Mouse (Mus musculus): ENCODE results near the gene Grik1.

The Grik1 gene

DNA sequence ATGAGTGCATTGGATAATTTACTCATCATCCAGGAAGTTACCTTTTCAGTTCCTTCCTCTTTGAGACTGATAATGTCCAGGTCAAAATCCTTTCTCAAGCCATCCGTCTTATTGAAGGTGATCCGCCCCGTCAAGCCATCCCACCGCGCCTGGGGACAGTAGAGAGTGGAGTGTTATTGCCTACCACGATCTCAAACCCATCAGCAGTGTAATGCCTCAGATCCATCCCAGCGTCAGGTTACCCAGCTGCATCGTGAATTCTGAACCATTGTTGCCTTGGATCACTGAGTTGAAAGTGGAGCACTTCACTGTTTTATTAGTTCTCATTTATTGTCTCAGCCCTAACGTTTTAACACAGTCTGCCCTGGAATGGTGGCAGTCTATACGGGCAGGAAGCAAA, 332.6 kb downstream of the Grik1 start:
- DNase-seq (ENCODE audit: low spot score): no peak

DNA sequence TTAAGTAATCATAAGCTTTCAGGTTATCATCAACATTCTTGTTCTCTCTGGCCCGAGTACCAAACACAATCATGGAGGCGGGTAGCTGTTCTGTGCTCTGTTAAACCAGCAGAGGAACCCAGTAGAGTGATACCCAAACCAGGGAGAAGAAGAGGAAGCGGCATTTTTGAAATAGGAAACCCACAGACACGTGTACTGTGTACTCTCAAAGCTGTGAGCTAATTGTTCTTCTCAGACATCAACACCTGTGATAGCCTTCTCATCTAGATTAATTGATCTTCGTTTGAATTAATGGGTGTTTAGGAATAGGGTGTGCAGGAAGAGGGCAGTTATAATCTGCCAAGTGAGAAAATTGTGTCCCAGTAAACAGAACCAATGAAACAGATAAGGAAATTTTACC, 333.9 kb downstream of the Grik1 start:
- DNase-seq (ENCODE audit: low spot score): no peak

DNA sequence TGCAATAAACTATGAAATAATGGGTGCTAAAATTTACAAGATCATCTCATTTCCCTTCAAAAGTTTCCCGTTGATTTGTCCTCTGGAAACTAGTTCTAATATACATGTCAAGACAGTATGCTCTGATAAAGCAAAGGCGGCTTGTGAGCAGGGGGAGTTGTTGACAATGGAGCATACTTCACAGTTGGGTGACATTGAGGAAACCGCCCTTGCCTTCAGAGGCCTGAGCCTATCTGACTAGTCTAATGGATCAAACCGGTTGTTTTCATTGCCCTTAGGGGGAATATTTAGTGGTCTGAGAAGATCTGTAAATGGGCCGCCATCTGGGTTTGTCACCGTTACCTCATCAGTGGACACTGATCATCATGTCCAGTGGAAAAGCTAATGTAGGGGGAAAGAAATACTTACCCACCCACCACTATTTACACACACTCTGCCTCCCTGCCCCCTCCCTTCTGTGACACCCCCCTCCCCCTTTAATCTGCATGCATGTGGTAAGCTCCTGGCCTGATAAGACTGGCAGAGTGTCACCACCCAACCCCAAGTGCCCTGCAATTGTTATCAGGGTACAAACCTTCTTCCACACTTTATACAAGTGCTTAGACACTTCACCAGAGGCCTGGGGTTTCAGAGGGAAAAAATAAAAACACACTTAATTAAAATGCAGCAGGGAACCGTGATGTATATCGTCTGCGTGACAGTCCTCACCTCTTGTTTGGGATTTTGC, 335.2 kb downstream of the Grik1 start:
- no peak for DNase-seq (ENCODE audit: low spot score)

DNA sequence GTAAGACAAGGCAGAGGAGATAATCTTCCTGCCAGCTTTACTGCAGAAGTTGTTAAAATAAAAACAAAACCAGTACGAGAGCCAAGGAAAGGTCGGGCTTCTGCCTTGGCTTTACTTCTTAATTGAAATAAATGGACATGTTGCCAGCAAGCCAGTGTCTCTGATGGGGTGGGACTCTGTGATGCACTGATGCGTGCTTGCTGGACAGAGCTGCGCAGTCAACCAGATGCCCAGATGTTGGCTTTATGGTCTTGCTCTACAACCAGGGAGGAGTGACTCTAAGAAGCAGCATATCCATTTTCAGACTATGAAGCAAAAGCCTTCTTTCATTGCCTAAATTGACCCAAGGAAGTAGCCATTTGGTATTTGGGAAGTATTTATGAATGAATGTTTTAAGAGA, 336.9 kb downstream of the Grik1 start:
- DNase-seq (ENCODE audit: low spot score): no peak

DNA sequence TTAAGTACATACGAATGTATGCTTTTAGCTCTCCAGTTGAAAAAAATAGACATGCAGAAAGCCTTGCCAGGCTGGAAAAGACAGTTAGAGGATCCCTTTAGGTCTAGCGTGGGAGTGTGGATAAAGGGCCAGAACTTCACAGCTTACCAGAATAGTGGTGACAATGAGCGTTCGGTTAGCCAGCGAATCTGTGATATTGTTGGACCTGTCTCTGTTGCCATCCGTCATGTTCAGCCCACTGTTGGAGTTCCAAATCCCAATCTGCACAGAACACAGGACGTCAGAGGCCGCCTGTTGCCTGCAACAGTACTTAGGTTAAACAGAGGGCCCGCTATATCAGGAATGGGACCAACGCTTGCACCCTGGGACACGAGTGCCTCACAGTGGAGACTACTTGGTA, 340.2 kb downstream of the Grik1 start:
- no peak for DNase-seq (ENCODE audit: low spot score)

DNA sequence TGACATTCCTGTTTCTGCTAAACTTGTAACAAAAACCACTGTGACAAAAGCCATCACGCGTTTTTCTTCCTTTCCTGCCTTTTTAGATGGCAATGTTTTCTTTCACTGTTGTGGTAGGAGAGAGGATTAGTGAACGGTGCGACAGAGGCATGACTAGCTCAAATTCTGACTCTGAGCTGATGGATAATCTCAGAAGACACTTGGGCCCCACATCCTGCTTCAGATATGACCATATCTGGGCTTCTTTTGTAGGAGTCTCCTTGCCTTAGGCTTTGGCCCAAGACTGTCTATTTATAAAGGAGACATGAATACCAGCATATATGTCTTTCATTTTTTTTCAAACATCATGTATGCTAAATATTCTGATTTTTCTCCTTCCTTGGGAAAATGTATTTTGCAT, 341.9 kb downstream of the Grik1 start:
- no peak for DNase-seq (ENCODE audit: low spot score)

DNA sequence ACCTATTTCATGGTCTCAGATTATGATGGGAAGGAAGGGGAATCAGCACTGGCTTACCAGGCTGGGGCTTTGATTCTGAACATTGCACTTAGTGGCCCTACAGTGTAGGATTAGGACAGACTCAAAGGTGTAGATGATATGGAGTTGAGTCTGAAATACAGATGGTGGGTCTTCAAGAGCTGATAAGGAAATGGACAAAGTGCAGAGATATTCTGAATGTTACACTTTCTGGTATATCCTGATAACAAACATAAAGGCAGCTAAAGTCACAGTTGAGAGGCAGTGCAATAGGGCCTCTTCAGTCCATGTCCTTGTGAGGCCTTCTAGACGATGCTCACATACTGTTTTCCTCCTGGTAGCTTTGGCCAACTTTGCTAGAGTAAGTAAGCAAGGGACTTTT, 345.7 kb downstream of the Grik1 start:
- no peak for DNase-seq (ENCODE audit: low spot score)

DNA sequence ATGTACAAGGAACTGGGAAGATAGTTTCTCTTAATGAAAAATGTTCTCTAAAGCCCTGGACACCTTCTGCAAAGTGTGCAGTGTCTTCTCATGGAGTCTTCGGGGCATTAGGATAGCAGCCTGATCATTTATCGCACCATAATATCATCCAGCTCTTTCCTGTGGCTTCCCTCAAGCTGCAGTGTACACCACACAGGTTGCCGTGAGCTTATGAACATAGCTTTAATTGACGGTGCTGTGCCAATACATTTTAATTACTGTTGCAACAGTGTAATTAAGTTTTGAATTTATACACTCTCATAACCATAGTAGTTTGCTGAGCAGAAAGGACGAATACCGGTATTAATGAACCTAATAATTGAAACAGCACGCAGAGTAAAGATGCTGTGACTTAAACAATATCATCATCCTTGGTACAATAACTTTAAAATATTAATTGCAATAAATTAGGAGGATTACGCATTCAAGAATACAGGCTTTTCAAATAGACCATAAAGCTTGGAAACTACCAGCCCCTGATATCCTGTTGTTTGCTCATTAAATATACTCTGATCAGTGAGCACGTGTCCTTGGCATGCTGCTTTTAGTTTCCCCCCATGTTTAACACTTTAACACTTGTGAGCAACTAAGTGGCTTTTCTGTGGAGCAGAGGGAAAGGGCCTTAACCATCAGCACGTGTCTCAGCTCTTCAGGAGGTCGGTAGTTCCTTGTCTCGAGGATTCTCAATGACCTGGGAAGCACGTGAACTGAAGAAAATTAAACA, 347.8 kb downstream of the Grik1 start:
- DNase-seq (ENCODE audit: low spot score): no peak

DNA sequence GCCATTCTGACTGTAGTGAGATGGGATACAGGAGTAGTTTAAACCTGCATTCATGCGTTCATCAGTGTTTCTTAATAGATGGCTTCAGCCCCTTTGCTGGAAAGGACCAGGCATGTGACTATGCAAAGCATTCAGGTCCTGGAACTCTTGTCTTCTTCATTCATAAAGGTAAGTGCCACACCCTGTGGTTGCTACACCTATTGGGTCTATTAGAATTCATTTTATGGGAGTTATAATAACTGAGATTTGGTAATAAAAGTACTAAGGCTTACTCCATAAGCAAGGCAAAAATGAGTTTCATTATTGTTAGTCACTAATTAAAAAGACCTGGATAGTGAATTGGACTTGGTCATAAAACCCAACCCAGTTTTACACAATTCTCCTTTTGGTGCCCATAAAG, 355.4 kb downstream of the Grik1 start:
- DNase-seq (ENCODE audit: low spot score): no peak

DNA sequence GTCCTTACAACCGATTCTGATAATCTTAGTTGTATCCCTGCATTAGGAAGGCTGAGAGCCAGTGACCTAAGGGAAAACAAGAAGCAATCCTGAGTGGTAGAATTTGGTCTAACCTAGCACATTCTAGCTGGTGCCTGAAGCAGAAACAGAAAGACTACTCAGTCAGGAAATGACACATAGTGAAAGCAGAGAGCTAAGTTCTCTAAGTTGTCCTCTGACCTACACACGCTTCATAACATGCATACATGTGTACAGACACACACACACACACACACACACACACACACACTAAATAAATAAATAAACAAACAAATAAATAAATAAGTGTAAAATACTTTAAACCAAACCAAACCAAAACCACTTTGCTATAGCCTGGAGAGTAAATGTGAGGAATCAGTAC, 358.7 kb downstream of the Grik1 start:
- no peak for DNase-seq (ENCODE audit: low spot score)

DNA sequence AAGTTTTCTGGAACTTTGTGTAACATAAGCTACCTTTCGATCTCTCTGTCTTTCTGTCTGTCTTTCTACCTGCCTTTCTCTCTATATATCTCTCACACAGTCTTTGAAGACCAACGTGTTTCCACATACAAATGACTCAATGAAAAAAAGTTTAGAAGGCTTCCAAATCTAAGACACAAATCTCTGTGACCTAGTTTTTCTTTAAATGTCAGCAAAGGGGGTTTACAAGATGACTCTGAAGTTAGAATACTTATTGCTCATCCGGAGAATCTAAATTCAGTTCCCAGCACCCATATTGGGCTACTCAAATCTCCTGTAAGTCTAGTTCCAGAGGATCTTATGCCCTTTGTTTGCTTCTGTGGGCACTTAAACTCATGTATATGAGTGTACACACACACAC, 359.5 kb downstream of the Grik1 start:
- no peak for DNase-seq (ENCODE audit: low spot score)

DNA sequence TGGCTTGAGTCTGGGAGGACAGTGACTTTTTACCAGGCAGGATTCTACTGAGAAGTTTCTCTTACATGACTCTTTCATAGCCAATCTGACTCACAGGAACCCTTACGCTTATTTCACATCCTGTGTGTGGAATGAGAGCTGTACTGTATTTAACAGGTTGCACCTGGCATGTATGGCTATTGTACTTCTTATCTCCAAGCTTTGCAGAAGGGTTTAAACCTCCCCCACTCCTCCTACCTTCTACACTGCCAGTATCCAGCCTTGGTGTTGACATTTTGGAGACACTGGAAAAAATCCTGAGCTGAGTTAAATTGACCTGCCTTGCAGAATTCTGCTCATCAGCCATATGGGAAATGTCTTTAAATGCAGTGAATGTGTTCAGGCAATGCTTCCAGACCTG, 361.4 kb downstream of the Grik1 start:
- no peak for DNase-seq (ENCODE audit: low spot score)

DNA sequence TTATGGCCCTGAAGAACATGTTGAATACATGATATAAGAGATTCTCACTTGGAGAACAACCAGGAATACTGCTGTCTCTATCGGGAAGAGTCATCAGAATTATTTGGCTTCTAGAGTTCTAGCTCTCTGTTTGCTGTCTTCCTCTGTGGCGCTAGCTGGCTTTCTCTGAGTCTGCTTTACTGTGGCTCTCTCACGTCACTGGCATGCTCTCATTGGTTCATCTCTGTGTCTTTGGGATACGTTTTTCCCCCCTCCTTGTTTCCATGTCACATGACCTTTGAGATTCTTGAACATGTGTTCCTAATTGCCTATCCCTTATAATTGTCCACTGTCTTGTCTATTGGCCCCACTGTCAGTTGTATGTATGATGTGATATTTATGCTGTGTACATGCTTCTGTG, 372.2 kb downstream of the Grik1 start:
- DNase-seq (ENCODE audit: low spot score): no peak

DNA sequence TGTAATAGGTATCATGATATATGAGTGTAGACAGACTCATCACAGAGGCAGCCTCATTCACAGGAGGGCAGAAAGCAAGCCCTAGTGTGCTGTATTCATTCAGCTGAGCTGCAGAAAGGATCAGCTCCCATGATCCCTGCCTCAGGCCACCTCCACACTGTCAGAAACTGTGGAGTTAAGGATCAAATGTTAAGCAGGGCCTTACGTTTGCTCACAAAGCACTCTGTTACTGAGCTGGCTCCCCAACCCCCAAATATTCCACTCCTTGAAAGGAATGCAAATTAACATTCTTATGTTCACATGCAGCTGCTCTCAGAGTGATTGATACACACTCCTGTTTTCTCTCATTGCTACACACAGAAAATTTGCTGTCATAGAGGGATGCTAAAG, 372.9 kb downstream of the Grik1 start:
- no peak for DNase-seq (ENCODE audit: low spot score)

DNA sequence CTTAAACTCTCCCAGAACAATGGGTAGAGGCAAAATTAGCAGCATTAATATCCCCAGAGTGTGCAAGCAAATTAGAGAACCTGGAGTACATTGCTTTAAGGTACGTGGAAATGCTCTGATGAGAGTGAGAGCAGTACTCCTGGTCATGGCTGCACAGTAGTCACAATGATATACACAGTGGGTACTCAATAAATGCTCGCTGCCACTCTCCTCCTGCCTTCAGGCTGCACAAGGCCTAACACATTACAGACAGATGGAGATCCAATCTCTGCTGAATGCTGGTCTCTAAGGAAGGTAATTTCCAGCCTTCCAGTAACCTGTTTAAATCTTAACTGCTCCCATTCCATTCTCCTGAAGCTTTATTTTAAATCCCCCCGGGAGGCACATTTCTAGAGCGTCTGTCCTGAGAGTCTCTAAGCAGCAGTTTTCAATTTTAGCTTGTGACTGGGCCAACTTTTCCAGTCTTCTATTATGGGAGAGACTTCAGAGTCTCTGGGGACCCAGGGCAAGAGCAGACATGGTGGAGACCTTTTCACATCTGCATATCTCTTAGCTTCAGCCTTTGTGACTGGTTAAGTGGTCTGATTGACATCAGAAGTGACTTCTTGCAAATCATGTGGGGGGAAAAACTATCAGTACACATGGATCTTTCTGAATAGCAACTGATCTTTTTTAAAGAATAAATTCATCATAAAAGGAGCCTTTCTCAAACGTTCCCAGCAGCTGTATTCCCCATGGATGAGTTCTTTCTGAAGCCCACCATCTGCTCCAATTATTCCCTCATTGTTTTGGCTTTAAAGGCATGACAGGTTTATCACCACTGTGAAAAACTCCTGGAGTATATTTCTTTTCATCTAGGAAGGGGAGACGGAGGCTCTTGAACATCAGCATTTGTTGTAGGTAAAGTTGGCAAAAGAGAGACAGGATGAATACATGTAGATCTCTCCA, 373.6 kb downstream of the Grik1 start:
- no peak for DNase-seq (ENCODE audit: low spot score)

DNA sequence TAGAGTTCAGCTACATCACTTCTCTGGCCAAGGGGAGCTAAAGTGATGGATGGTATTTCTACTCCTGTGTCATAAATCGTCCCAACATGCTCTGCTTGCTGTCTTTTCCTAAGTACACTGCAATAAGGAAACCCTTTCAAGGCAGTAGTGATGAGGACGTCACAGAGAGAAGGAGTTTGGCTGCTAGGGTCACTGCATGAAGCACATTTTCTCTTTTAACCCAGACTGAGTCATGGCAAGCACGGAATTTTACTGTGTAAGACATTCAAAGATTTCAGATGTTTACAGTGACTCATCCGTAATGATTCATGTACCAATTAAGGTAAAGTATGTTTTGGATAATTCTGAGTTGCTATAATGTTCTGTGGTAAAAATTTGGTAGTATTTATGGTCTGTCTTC, 374.9 kb downstream of the Grik1 start:
- no peak for DNase-seq (ENCODE audit: low spot score)

DNA sequence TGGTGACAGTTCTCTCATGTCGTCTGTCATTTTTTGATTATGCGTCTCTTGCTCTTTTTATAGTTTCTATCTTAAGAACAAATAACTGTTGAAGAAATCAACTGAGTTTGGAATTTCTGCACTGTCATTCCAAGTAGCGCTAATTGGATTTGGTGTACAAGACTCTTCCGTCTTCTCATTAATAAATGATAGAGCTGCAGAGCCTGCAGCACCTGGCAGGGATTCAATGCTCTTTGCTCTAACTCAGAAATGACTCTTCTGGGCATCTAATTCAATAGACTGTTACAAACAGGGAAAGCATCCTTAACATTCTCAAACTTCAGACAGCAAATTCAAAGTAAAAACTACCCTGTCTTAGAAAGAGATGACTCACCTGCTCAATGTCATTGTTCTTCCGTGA, 376.3 kb downstream of the Grik1 start:
- DNase-seq (ENCODE audit: low spot score): no peak

DNA sequence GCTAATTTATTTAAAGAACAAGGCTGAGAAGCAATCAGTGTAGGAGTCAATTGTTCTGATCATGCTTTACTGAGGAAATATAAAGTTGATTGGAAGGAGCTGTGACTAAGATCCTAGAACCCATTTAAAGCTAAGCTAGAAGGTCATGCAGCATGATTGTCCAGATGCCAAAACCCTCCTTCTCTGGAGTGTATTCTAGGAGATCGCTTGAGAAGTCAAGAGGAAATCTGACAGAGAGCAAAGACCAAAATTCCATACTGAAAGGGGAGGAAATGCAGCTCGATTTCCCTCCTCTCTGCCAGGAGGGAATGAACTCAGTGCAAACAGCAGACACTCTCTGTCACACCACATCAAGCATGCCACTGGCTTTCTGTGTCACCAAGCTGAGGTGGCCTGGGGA, 378.9 kb downstream of the Grik1 start:
- DNase-seq (ENCODE audit: low spot score): no peak

DNA sequence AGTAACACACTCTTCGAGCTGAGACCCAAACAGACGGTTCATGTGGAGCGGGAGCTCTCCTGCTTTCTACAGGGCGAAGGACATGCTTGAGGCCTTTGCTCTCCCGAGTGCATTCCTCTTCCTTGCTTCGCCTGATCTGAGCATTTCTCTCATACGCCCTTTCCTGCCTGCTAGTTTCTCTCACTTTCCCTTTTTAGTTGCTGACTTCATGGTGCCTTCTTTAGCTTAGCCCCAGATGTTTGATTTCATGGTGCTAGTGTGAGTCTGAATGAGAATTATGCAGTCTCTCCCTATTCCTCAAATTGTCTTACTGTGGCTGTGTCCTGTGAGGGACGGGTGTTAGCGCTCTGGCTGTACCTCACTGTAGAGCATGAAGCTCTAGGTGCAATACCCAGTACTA, 388.0 kb downstream of the Grik1 start:
- no peak for DNase-seq (ENCODE audit: low spot score)

DNA sequence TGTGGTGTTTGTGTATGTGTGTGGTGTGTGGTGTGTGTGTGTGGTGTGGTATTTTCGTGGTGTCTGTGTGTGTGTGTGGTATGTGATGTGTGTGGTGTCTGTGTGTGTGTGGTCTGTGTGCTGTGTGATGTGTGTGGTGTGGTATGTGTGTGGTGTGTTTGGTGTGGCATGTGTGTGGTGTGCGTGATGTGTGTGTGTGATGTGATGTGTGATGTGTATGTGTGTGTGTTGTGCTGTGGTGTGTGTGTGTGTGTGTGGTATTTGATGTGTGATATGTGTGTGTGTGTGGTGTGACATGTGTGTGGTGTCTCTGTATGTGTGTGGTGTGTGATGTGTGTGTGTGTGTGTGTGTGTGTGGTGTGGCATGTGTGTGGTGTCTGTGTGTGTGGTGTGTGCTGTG, 388.9 kb downstream of the Grik1 start:
- DNase-seq (ENCODE audit: low spot score): no peak

DNA sequence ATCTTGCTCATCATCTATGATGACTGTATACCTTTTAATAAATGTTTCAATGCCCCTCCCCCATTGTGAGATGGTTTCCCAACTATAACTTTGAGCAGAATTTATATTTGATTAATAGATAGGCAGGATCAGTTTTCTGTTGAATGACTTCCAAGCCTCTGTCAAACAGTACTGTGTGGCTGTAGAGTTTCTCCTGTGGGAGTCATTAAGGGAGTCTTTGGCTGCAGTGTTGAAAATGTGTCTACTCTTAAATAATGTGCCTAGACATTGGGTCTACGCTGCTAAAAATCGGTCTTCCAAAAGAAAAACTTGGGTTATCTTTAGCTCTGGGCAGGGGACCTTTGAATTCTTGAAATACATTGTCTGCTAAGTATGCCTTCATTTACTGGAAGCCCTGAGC, 414.1 kb downstream of the Grik1 start:
- DNase-seq (ENCODE audit: low spot score): no peak

DNA sequence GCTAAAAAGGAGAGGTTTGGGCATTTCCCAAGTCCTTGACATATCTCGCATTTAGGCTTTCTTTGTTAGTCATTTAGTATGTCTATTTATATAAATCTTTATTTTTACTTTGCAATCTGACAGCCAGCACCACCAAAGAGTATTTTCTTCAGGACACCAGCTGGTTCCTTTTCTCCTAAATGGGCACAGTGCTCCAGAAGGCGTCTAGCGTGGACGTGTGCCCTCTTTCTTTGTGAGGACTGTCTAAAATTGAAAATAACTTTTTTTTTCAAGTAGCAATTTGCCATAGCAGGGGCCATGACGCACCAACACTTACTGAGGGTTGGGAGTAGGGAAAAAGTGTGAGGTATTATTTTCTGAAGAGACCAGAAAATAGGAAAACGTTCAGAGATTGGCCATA, 425.5 kb downstream of the Grik1 start:
- no peak for DNase-seq (ENCODE audit: low spot score)

DNA sequence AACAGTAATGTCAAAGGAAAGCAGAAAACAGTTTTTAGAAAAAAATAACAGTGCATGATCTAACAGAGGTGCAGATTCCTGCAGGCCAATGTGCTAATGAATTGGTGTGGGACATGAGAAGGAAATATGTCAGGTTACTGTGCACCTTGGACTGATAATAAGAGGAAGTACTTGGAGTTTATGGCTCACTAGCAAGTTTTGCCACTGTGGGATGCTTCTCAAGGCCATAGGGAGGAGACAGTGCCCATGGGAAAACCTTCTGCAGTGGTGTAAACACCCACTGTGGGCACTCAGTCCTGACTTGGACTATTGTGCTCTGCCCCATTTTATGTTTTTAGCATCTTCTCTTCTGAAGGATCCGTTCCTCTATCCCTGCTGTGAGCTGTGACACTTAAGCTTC, 428.3 kb downstream of the Grik1 start:
- DNase-seq (ENCODE audit: low spot score): no peak

Data from layer of hippocampus, adult 11-12 months (tissue).